Mouse (Mus musculus): ENCODE measurements at regions not wholly inside any gene's neighbourhood (a gene's known extent, or its start where the extent isn't known, plus 50 kb on each side); places are given as distances from the start of the nearest gene placed in this dataset.

- no peak for TF ChIP-seq CTCF (IDR thresholded peaks at IDR 0.05; ENCODE audit: borderline replicate concordance, extremely low read depth, insufficient read depth, insufficient read length)
- TF ChIP-seq POLR2A (IDR thresholded peaks at IDR 0.05; ENCODE audit: borderline replicate concordance, extremely low read depth, insufficient read depth, insufficient read length, poor library complexity, severe bottlenecking) = no peak
These were observed 130.7 kb upstream of the Cxxc4 start for GRCm38 (mm10) chr3:134105567-134105966.

Data from brain, embryonic 14.5 days (tissue).